Mouse (Mus musculus): Measurements from ENCODE around the gene Sergef. TPM values are rescaled to one million over a fixed set of nuclear protein-coding genes. Genes with fewer than 3 reads are reported as not detected.

The Sergef gene
- polyA plus RNA-seq, 1 experiment from 2014 or later, result 12.3 TPM

GRCm38 (mm10) chr7:46509391-46510310, 130.0 kb downstream of the Sergef start:
- no peak overlapping the region for H3K4me2 ChIP-seq (ENCODE audit: low read depth, low read length)
- no peaks in the 10 kb centered on the region for H3K4me1 ChIP-seq (ENCODE audit: control insufficient read depth, insufficient read depth, low read length)
- H3K9me3 ChIP-seq (ENCODE audit: control insufficient read depth, low read length), result no peaks in the 10 kb centered on the region
- ATAC-seq (ENCODE audit: low read depth), result peak; percentile 37; the same call in 1 of the 2 replicates
- no peak overlapping the region for H3K4me3 ChIP-seq (ENCODE audit: low read depth, low read length)
- WGBS, result 61% methylated on average over 24 of the region's 24 CpGs
- DNase-seq (ENCODE audit: low spot score), result no peak
- no peak overlapping the region for H3K27ac ChIP-seq (replicated peaks; ENCODE audit: low read depth, low read length)
- no peak overlapping the region for H3K9ac ChIP-seq (ENCODE audit: low read depth, low read length)
- no peaks in the 10 kb centered on the region for H3K36me3 ChIP-seq (ENCODE audit: control insufficient read depth, insufficient read depth, low read length)
- no peaks in the 10 kb centered on the region for H3K27me3 ChIP-seq (replicated peaks; ENCODE audit: control insufficient read depth, insufficient read depth, low read length)

DNA sequence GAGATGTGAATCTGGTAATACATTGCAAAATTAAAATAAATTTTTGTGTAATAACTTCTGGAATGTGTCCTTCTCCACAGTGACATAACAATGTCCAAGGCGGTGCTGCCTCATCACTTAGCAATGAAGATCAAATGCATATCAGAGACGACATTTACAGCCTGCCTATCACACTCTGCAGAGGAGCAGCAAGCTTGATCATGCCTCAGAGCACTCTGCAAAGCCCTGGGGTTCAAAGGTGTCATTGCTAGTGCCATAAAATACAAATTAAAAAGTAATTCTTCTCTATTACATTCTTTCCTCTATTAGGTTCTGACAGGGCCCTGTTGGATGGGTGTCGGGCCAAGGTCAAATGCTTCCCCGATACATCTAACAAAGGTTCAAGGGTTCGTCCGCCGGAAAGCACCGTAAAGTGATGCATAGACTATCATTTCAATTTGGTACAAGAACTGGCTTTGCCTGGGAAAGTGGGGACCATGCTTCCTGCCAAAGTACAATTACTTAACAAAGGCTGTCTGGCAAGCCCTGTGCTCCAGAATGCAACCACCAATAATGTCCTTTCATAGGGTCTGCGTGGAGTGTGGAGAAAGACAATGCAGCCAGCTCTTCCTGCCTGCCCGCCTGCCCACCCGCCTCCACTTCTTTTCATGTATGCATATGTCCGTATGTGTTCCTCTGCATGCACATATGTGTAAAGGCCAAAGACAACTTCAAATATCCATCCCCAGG, 130.9 kb downstream of the Sergef start:
- WGBS, result 77% methylated on average over 12 of the region's 12 CpGs
- no peaks in the 10 kb centered on the region for H3K4me1 ChIP-seq (ENCODE audit: control insufficient read depth, insufficient read depth, low read length)
- H3K4me2 ChIP-seq (ENCODE audit: low read depth, low read length), result no peak overlapping the region
- H3K4me3 ChIP-seq (ENCODE audit: low read depth, low read length), result no peak overlapping the region
- no peaks in the 10 kb centered on the region for H3K36me3 ChIP-seq (ENCODE audit: control insufficient read depth, insufficient read depth, low read length)
- no peak overlapping the region; the same call in 1 of the 2 replicates for H3K27ac ChIP-seq (replicated peaks; ENCODE audit: low read depth, low read length)
- DNase-seq (ENCODE audit: low spot score) (no peak), ATAC-seq (ENCODE audit: low read depth) (no peak)
- H3K9me3 ChIP-seq (ENCODE audit: control insufficient read depth, low read length), result no peaks in the 10 kb centered on the region
- H3K9ac ChIP-seq (ENCODE audit: low read depth, low read length), result no peak overlapping the region
- H3K27me3 ChIP-seq (replicated peaks; ENCODE audit: control insufficient read depth, insufficient read depth, low read length), result no peaks in the 10 kb centered on the region

DNA sequence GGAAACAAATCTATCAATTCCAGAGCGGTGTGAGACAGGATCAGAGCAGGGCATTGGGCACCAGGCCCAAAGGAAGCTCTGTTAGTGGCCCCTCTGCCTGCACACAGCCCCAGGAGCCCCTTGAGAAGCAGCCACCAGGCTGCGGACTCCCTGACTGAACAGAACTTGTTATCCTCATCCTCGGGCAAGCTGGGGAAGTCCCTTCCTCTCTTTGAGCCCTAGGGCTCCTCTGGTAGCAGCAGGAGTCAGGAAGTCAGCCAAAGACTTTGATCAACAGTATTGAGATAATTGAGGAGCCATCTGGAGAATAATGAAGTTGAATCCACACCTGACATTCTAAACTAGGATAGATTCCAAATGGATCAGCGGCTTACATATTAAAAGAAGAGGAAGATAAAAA, 135.4 kb downstream of the Sergef start:
- WGBS, result 38% methylated on average over 4 of the region's 4 CpGs
- Histone ChIP-seq H3K36me3 (ENCODE audit: control insufficient read depth, insufficient read depth, low read length) (no peaks in the 10 kb centered on the region), H3K27me3 (replicated peaks; ENCODE audit: control insufficient read depth, insufficient read depth, low read length) (no peaks in the 10 kb centered on the region), H3K27ac (replicated peaks; ENCODE audit: low read depth, low read length) (no peak overlapping the region), H3K4me1 (ENCODE audit: control insufficient read depth, insufficient read depth, low read length) (no peaks in the 10 kb centered on the region), H3K9me3 (ENCODE audit: control insufficient read depth, low read length) (no peaks in the 10 kb centered on the region), H3K9ac (ENCODE audit: low read depth, low read length) (no peak overlapping the region), H3K4me2 (ENCODE audit: low read depth, low read length) (no peak overlapping the region), H3K4me3 (ENCODE audit: low read depth, low read length) (no peak overlapping the region)
- DNase-seq (ENCODE audit: low spot score), result no peak
- ATAC-seq (ENCODE audit: low read depth), result no peak

DNA sequence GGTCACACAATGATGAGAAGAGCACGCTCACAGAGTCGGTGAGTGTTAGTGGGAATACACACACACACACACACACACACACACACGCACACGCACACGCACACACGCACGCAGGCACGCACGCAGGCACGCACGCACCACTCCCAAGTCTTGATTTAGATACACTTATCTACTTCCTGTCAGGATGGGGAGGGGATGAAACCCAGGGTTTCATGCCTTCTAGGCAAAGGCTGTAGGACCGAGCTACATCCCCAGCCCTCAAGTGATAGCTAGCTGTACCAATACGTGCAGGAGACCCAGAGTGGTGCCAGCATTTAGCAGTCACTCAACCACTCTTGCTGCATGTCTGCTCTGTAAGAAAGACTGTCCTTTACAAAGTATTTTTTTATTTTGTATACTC, 137.0 kb downstream of the Sergef start:
- Histone ChIP-seq H3K9me3 (ENCODE audit: control insufficient read depth, low read length) (no peaks in the 10 kb centered on the region), H3K27ac (replicated peaks; ENCODE audit: low read depth, low read length) (no peak overlapping the region), H3K4me1 (ENCODE audit: control insufficient read depth, insufficient read depth, low read length) (no peaks in the 10 kb centered on the region), H3K27me3 (replicated peaks; ENCODE audit: control insufficient read depth, insufficient read depth, low read length) (no peaks in the 10 kb centered on the region), H3K4me3 (ENCODE audit: low read depth, low read length) (no peak overlapping the region), H3K4me2 (ENCODE audit: low read depth, low read length) (no peak overlapping the region), H3K9ac (ENCODE audit: low read depth, low read length) (no peak overlapping the region), H3K36me3 (ENCODE audit: control insufficient read depth, insufficient read depth, low read length) (no peaks in the 10 kb centered on the region)
- DNase-seq (ENCODE audit: low spot score), result no peak
- 84% methylated on average over 12 of the region's 13 CpGs for WGBS
- no peak for ATAC-seq (ENCODE audit: low read depth)

DNA sequence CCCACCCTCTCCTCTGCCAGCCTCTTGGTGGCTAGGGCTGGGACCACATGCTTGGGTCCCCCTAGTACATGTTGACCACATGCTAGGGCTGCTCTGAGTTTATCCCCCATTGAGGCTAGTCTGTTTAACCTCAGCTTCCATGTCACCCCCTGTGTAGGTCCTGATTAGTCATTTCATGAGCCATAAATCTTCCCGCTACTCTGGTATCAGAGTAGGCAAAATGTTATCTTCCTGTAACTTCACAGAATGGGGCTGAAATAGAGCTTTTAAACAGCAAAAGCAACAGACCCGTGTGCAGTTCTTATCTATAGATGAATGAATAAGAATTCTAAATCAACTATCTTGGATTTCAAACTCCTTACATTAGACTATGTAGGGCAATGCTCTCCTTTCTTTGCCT, 138.1 kb downstream of the Sergef start:
- no peaks in the 10 kb centered on the region for H3K9me3 ChIP-seq (ENCODE audit: control insufficient read depth, low read length)
- H3K4me1 ChIP-seq (ENCODE audit: control insufficient read depth, insufficient read depth, low read length), result no peaks in the 10 kb centered on the region
- H3K27ac ChIP-seq (replicated peaks; ENCODE audit: low read depth, low read length), result no peak overlapping the region
- no peak overlapping the region for H3K4me3 ChIP-seq (ENCODE audit: low read depth, low read length)
- H3K36me3 ChIP-seq (ENCODE audit: control insufficient read depth, insufficient read depth, low read length), result no peaks in the 10 kb centered on the region
- no peaks in the 10 kb centered on the region for H3K27me3 ChIP-seq (replicated peaks; ENCODE audit: control insufficient read depth, insufficient read depth, low read length)
- H3K9ac ChIP-seq (ENCODE audit: low read depth, low read length), result no peak overlapping the region
- no peak overlapping the region for H3K4me2 ChIP-seq (ENCODE audit: low read depth, low read length)
- ATAC-seq (ENCODE audit: low read depth) (no peak), DNase-seq (ENCODE audit: low spot score) (no peak)
- 85% methylated on average over 2 of the region's 2 CpGs for WGBS

DNA sequence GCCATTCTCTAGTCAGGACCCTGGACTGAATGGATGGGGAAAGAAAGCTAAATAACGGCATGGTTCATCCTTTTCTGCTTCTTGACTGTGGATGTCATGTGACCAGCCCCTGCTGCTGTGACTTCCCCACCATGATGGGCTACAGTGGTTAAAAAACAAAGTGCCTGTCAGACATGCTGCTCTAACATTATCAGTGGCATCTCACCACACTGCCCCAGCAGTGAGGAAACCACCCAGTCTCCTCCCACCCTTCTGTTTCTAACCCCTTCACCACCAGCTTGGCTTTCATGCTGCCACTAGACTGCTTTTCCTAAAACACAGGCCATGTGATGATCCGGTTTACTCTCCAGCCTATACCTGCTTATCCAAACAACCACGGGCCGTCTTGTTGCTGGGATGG, 140.0 kb downstream of the Sergef start:
- WGBS, result 92% methylated on average over 4 of the region's 4 CpGs
- ATAC-seq (ENCODE audit: low read depth), result no peak
- Histone ChIP-seq H3K9ac (ENCODE audit: low read depth, low read length) (no peak overlapping the region), H3K9me3 (ENCODE audit: control insufficient read depth, low read length) (no peaks in the 10 kb centered on the region), H3K36me3 (ENCODE audit: control insufficient read depth, insufficient read depth, low read length) (no peaks in the 10 kb centered on the region), H3K27ac (replicated peaks; ENCODE audit: low read depth, low read length) (no peak overlapping the region), H3K4me1 (ENCODE audit: control insufficient read depth, insufficient read depth, low read length) (no peaks in the 10 kb centered on the region), H3K4me2 (ENCODE audit: low read depth, low read length) (no peak overlapping the region), H3K27me3 (replicated peaks; ENCODE audit: control insufficient read depth, insufficient read depth, low read length) (no peaks in the 10 kb centered on the region), H3K4me3 (ENCODE audit: low read depth, low read length) (no peak overlapping the region)
- no peak for DNase-seq (ENCODE audit: low spot score)

DNA sequence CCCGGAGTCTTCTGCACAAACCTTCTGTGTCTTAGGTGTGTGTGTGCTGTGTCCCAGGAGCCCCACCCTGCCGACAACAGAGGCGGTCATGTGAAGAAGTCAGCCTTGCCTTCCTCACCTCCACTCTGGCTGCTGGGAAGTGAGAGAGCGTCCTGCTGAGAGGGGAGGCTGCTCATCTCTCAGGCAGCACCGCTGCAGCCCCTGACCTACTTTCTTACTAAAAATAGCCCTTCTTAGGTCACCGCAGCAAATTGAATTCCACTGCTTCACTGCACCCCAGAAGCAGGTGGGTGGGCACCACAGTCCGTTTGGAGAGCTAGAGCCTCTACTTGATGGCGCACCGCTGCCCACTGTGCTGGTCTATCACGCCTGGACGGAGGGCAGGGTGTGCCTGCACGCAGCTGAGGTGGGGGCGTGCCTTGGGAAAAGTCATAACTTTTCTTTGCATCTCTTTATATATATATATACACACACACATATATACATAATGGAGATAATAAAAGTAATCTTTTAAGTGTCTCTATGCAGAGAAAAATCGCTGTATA, 147.4 kb downstream of the Sergef start:
- H3K36me3 ChIP-seq (ENCODE audit: control insufficient read depth, insufficient read depth, low read length), result no peaks in the 10 kb centered on the region
- no peak overlapping the region for H3K27ac ChIP-seq (replicated peaks; ENCODE audit: low read depth, low read length)
- no peak overlapping the region for H3K4me2 ChIP-seq (ENCODE audit: low read depth, low read length)
- no peaks in the 10 kb centered on the region for H3K4me1 ChIP-seq (ENCODE audit: control insufficient read depth, insufficient read depth, low read length)
- no peak overlapping the region for H3K4me3 ChIP-seq (ENCODE audit: low read depth, low read length)
- H3K9ac ChIP-seq (ENCODE audit: low read depth, low read length), result no peak overlapping the region
- no peaks in the 10 kb centered on the region for H3K27me3 ChIP-seq (replicated peaks; ENCODE audit: control insufficient read depth, insufficient read depth, low read length)
- no peaks in the 10 kb centered on the region for H3K9me3 ChIP-seq (ENCODE audit: control insufficient read depth, low read length)
- ATAC-seq (ENCODE audit: low read depth) (no peak), DNase-seq (ENCODE audit: low spot score) (no peak)
- 66% methylated on average over 14 of the region's 14 CpGs for WGBS

DNA sequence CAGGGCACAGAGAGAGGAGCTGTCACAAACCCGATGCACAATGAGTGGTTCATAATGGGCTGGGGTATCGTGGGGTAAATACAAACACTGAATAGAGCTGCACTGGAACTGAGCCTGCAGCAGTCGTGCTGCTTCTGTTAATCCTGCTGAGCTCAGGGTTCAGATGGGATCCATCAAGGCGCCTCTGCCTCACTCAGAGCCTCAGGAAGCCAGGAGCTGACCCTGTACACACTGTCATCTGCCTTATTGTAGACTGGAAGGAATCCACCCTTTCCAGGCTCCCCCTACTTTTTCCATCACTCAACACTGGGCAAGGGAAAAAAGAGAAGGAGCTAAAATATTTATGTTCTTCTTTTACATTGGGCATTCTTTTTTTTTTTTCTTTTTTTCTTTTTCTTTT, 152.3 kb downstream of the Sergef start:
- H3K4me1 ChIP-seq (ENCODE audit: control insufficient read depth, insufficient read depth, low read length), result no peaks in the 10 kb centered on the region
- H3K27ac ChIP-seq (replicated peaks; ENCODE audit: low read depth, low read length), result no peak overlapping the region
- no peak overlapping the region for H3K9ac ChIP-seq (ENCODE audit: low read depth, low read length)
- H3K27me3 ChIP-seq (replicated peaks; ENCODE audit: control insufficient read depth, insufficient read depth, low read length), result no peaks in the 10 kb centered on the region
- DNase-seq (ENCODE audit: low spot score) (no peak), ATAC-seq (ENCODE audit: low read depth) (no peak)
- no peak overlapping the region for H3K4me3 ChIP-seq (ENCODE audit: low read depth, low read length)
- H3K36me3 ChIP-seq (ENCODE audit: control insufficient read depth, insufficient read depth, low read length), result no peaks in the 10 kb centered on the region
- 37% methylated on average over 4 of the region's 4 CpGs for WGBS
- H3K4me2 ChIP-seq (ENCODE audit: low read depth, low read length), result no peak overlapping the region
- H3K9me3 ChIP-seq (ENCODE audit: control insufficient read depth, low read length), result no peaks in the 10 kb centered on the region

Measured in embryonic facial prominence, embryonic 14.5 days (tissue).